Mouse (Mus musculus): Measurements from ENCODE around the gene Aig1. TPM values are rescaled to one million over a fixed set of nuclear protein-coding genes. Genes with fewer than 3 reads are reported as not detected.

Gene Aig1
- polyA plus RNA-seq, 1 experiment, result 12.1 TPM

DNA sequence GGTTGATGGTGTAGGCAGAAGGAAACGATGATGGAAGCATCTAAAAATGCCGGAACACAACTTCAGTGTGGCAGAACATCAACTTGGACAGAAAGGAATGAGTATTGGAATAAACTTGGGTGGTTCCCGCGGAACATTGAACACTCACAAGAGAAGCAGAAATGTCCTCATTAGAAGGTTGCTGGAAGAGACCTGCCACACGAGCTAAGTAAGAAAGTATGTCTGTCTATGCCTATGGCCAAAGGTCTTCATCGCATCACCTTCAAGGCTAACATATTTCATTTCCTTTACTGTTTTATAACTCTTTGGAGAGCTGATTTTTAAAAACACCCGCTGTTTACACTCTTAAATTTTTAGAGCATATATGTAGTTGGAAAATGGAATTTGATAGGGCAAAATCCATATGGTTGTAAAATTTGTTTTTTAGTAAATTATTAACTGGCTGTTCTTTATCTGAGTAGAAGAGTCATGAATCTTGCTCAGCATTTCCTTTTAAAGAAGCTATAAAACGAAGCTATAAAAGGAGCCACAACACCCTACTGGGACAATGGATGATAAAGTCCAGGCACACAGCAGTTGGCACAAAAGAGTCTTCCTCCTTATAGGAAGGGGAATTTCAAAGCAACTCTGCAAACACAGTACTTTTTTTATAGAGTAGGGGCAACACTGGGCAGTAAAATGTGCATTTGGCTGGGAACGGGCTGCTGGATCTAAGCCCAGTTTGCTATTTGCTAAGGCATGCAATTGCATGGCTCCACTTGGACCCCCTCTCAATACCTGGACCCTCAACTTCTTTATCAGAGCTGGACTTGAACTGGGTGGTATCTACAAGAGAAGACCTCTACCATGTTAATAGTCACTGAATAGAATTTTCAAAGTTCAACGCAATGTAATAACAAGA lies 14.4 kb upstream of the Aig1 start:
- Histone ChIP-seq H3K36me3 (ENCODE audit: control insufficient read depth, insufficient read depth, low read length) (no peaks in the 10 kb centered on the region), H3K27ac (ENCODE audit: insufficient read depth, low read length) (no peak overlapping the region), H3K4me1 (ENCODE audit: control insufficient read depth, insufficient read depth, insufficient read length) (no peaks in the 10 kb centered on the region), H3K4me3 (ENCODE audit: extremely low read depth, insufficient read depth, insufficient read length) (no peak overlapping the region), H3K27me3 (ENCODE audit: control insufficient read depth, insufficient read depth, low read length) (no peaks in the 10 kb centered on the region)
- DNase-seq (ENCODE audit: low read depth in 1 of 2, low spot score in 2 of 2), result no peak
- 89% methylated on average over 10 of the region's 10 CpGs for WGBS
- no peak for TF ChIP-seq CTCF (IDR thresholded peaks at IDR 0.05; ENCODE audit: extremely low read depth, insufficient read depth, insufficient read length, insufficient replicate concordance)
- TF ChIP-seq POLR2A (IDR thresholded peaks at IDR 0.05; ENCODE audit: low read depth, low read length), result no peak

DNA sequence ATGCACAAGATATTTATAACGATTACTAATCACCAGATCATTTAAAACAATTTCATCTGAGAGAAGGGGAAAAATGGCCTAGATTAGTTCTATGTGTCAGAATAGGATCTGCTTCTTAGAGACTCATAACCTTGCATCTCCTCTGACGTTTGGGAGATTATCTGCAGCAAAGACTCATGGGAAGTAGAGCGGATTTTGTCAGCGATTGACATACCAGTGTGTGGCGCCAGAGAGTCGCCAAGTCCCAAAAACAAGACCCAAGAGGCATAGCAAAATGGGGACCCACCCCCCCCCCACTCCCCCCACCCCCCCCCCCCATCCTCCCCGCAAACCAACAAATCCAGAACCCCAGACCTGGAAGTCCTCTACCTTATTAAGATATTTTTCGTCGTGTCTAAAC lies 13.7 kb upstream of the Aig1 start:
- no peaks in the 10 kb centered on the region for H3K4me1 ChIP-seq (ENCODE audit: control insufficient read depth, insufficient read depth, insufficient read length)
- 72% methylated on average over 9 of the region's 9 CpGs for WGBS
- no peak overlapping the region for H3K4me3 ChIP-seq (ENCODE audit: extremely low read depth, insufficient read depth, insufficient read length)
- TF ChIP-seq CTCF (IDR thresholded peaks at IDR 0.05; ENCODE audit: extremely low read depth, insufficient read depth, insufficient read length, insufficient replicate concordance) (peak; percentile 22; the same call in 1 of the 2 replicates), POLR2A (IDR thresholded peaks at IDR 0.05; ENCODE audit: low read depth, low read length) (no peak)
- H3K36me3 ChIP-seq (ENCODE audit: control insufficient read depth, insufficient read depth, low read length), result no peaks in the 10 kb centered on the region
- H3K27me3 ChIP-seq (ENCODE audit: control insufficient read depth, insufficient read depth, low read length), result no peaks in the 10 kb centered on the region
- no peak overlapping the region for H3K27ac ChIP-seq (ENCODE audit: insufficient read depth, low read length)
- DNase-seq (ENCODE audit: low read depth in 1 of 2, low spot score in 2 of 2), result peak in 1 of 2 experiments; percentile 8

DNA sequence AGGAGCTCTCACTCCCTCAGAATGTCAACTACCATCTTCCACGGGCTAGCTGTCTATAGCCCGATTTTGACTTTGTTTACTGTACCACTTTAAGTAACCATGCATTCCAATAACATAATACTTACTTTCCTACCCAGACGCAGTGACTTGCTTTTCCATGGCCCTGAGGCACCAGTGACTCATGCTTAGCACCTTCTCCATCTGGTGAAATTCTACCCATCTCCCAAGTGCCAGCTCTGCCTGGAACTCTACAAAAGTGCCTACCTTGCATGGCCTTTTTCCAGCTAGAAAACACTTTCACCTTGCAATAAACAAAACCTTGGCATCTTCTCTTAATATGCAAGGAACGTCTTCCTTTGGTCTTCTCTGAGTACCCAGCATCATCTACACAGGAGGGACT lies 9.9 kb upstream of the Aig1 start:
- TF ChIP-seq CTCF (IDR thresholded peaks at IDR 0.05; ENCODE audit: extremely low read depth, insufficient read depth, insufficient read length, insufficient replicate concordance), result no peak
- no peak for TF ChIP-seq POLR2A (IDR thresholded peaks at IDR 0.05; ENCODE audit: low read depth, low read length)
- Histone ChIP-seq H3K27ac (ENCODE audit: insufficient read depth, low read length) (no peak overlapping the region), H3K36me3 (ENCODE audit: control insufficient read depth, insufficient read depth, low read length) (no peaks in the 10 kb centered on the region), H3K27me3 (ENCODE audit: control insufficient read depth, insufficient read depth, low read length) (no peaks in the 10 kb centered on the region), H3K4me3 (ENCODE audit: extremely low read depth, insufficient read depth, insufficient read length) (no peak overlapping the region), H3K4me1 (ENCODE audit: control insufficient read depth, insufficient read depth, insufficient read length) (no peaks in the 10 kb centered on the region)
- 90% methylated on average over 4 of the region's 4 CpGs for WGBS
- no peak for DNase-seq (ENCODE audit: low read depth in 1 of 2, low spot score in 2 of 2)

DNA sequence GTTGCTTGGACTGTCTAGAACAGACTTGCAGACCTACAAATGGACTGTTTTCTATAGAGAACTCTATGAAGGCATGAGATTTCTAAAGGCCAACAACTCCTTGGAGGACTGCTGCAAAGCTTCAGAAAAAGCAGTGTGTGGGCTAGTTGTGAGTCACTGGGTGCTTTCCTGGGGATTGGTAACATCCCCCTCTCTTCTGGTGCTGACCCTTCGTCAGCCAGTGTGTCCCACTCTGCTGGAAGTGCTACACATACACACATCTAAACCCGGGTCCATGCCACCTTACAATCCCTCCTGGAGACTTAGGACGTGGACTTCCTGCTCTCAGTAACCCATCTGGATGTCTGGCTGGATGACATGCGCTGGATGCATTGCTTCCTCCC lies 6.2 kb upstream of the Aig1 start:
- Histone ChIP-seq H3K27ac (ENCODE audit: insufficient read depth, low read length) (no peak overlapping the region), H3K4me1 (ENCODE audit: control insufficient read depth, insufficient read depth, insufficient read length) (no peaks in the 10 kb centered on the region), H3K4me3 (ENCODE audit: extremely low read depth, insufficient read depth, insufficient read length) (no peak overlapping the region), H3K27me3 (ENCODE audit: control insufficient read depth, insufficient read depth, low read length) (no peaks in the 10 kb centered on the region), H3K36me3 (ENCODE audit: control insufficient read depth, insufficient read depth, low read length) (no peaks in the 10 kb centered on the region)
- WGBS, result 75% methylated on average over 4 of the region's 4 CpGs
- TF ChIP-seq CTCF (IDR thresholded peaks at IDR 0.05; ENCODE audit: extremely low read depth, insufficient read depth, insufficient read length, insufficient replicate concordance) (no peak), POLR2A (IDR thresholded peaks at IDR 0.05; ENCODE audit: low read depth, low read length) (no peak)
- no peak for DNase-seq (ENCODE audit: low read depth in 1 of 2, low spot score in 2 of 2)

DNA sequence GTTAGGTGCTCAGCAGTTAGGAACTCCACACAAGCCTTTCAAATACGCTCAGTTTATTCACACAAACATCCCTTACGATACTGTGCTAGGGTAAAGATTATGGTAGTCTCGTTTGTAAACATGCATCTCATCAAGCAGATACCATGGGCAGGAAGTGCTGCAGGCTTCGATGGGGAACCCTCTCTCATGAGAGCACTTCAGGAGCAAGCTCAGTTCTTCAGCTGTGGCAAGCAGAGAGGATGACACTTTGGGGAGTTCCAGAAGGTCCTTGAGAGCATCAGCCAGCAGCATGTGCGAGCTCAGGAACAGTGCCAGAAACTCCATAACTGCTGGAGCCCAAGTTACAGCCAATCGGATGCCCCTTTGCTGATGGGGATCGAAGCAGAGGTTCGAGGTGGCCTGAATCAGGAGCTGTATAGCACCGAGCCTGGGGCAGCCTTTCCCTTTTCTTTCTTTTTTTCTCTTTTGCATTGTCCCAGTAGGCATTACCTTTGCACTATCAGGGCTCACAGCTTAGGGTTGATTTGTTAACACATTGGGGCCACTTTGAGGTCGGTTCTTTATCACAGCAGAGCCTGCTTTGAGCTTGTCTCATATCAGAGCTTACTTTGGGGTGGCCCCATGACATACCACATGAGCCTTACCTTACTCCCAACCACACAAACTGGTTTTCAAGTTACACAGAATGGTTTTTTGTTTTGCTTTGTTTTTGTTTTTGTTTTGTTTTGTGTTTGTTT lies 5.7 kb upstream of the Aig1 start:
- TF ChIP-seq POLR2A (IDR thresholded peaks at IDR 0.05; ENCODE audit: low read depth, low read length), result no peak
- no peak for TF ChIP-seq CTCF (IDR thresholded peaks at IDR 0.05; ENCODE audit: extremely low read depth, insufficient read depth, insufficient read length, insufficient replicate concordance)
- H3K36me3 ChIP-seq (ENCODE audit: control insufficient read depth, insufficient read depth, low read length), result no peaks in the 10 kb centered on the region
- no peak overlapping the region for H3K4me3 ChIP-seq (ENCODE audit: extremely low read depth, insufficient read depth, insufficient read length)
- no peak overlapping the region for H3K27ac ChIP-seq (ENCODE audit: insufficient read depth, low read length)
- no peaks in the 10 kb centered on the region for H3K4me1 ChIP-seq (ENCODE audit: control insufficient read depth, insufficient read depth, insufficient read length)
- DNase-seq (ENCODE audit: low read depth in 1 of 2, low spot score in 2 of 2), result no peak
- 75% methylated on average over 10 of the region's 10 CpGs for WGBS
- H3K27me3 ChIP-seq (ENCODE audit: control insufficient read depth, insufficient read depth, low read length), result no peaks in the 10 kb centered on the region

DNA sequence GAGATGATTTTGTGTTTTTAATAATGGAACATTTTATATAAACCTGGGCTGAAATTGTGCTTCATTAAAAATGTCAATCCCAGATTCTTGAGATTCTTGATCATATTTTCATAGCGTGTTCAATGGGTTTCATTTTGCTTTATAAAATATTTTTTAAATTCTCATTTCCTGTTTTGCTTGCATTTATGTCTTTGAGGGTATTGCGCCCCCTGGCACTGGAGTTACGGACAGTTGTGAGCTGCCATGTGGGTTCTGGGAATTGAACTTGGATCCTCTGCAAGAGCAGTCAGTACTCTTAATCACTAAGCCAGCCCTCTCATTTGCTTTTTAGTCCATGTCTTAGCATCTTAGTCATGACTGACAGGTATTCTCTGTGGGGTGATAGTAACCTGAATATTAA lies 1.8 kb upstream of the Aig1 start:
- TF ChIP-seq POLR2A (IDR thresholded peaks at IDR 0.05; ENCODE audit: low read depth, low read length), result no peak
- TF ChIP-seq CTCF (IDR thresholded peaks at IDR 0.05; ENCODE audit: extremely low read depth, insufficient read depth, insufficient read length, insufficient replicate concordance), result no peak
- no peak for DNase-seq (ENCODE audit: low read depth in 1 of 2, low spot score in 2 of 2)
- Histone ChIP-seq H3K27ac (ENCODE audit: insufficient read depth, low read length) (no peak overlapping the region), H3K27me3 (ENCODE audit: control insufficient read depth, insufficient read depth, low read length) (no peaks in the 10 kb centered on the region), H3K36me3 (ENCODE audit: control insufficient read depth, insufficient read depth, low read length) (no peaks in the 10 kb centered on the region), H3K4me3 (ENCODE audit: extremely low read depth, insufficient read depth, insufficient read length) (no peak overlapping the region), H3K4me1 (ENCODE audit: control insufficient read depth, insufficient read depth, insufficient read length) (peaks cover 4% of the 10 kb centered on the region; the same call in 1 of the 2 replicates)
- WGBS, result 59% methylated on average over 3 of the region's 3 CpGs
